Mouse (Mus musculus): ENCODE measurements around the gene B3galt6.

DNA sequence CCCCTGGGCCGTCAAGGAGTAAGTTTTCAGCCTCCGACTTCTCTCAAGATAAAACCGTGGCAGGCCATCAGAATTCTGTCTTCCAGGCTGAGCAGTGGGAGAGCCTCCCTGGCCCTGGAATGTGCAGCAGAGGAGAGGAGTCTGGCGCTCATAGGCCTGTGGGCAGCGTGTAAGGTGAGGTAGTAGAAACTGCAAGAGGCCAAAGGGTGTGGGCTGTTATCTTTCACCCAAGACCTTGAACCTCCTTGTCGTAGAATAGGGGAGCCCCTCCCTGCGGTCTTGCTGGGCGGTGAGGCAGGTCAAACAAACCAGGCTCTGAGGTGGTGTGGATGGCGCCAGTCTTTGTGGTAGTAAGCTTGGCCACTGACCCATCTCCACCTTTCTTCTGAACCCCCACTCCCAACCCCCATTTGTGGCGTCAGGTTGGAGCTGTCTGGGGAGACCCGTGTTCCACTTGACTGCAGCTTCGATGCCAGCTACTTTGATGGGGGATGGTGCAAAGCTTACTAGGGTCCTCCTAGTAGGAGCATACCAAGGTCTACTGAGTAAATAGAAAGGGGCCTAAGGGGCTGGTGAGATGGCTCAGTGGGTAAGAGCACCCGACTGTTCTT lies 23.3 kb downstream of the B3galt6 start:
- TF ChIP-seq CTCF (IDR thresholded peaks at IDR 0.05; ENCODE audit: control insufficient read depth, insufficient read depth, insufficient read length) (no peak), MYOG (IDR thresholded peaks at IDR 0.05; ENCODE audit: control insufficient read depth, extremely low read depth, insufficient read length) (no peak), USF1 (IDR thresholded peaks at IDR 0.05; ENCODE audit: low read depth) (no peak), MYOD1 (IDR thresholded peaks at IDR 0.05; ENCODE audit: control insufficient read depth, insufficient read length, low read depth) (no peak), MAX (IDR thresholded peaks at IDR 0.05) (no peak)

Measured in C2C12 (cell line).